Mouse (Mus musculus) ES-E14 (cell line): Measurements from ENCODE around the gene Szt2. TPM values are rescaled to one million over a fixed set of nuclear protein-coding genes. Genes with fewer than 3 reads are reported as not detected.
A peak's percentile ranks its signal among the peaks of the same experiment; 100 is the strongest.

Source experiments
- DNase-seq: peaks from one replicate; pipeline ENCODE4 v3.0.0-alpha.2; 2013; ENCODE audit warnings: low read depth, low spot score
- H3K27ac ChIP-seq: 2 replicates; pipeline ENCODE4 v1.5.1; 2012; ENCODE audit warnings: low read depth, mild to moderate bottlenecking, low read length, moderate library complexity, mixed read lengths; ENCODE audit not compliant: poor library complexity, insufficient read depth, severe bottlenecking
- H3K36me3 ChIP-seq: 2 replicates; pipeline ENCODE4 v1.6.1; 2012; ENCODE audit warnings: mild to moderate bottlenecking, low read length, moderate library complexity, mixed read lengths; ENCODE audit not compliant: control insufficient read depth, poor library complexity, insufficient read depth, severe bottlenecking
- H3K4me1 ChIP-seq, 2 experiments: fragments of 150-350 bp in 1 of 2; sonication (generic) in 1 of 2; 2 replicates each; pipeline ENCODE4 v1.6.1; 2012; ENCODE audit warnings: low read length in 2 of 2, mild to moderate bottlenecking in 1 of 2, mixed read lengths in 1 of 2; ENCODE audit not compliant: control insufficient read depth in 2 of 2, insufficient read depth in 2 of 2, poor library complexity in 1 of 2
- H3K4me3 ChIP-seq, 2 experiments: fragments of 150-350 bp in 1 of 2; sonication (generic) in 1 of 2; 2 replicates each; pipeline ENCODE4 v1.5.1; 2012; ENCODE audit warnings: low read length in 2 of 2, low read depth in 1 of 2, mild to moderate bottlenecking in 1 of 2, mixed read lengths in 1 of 2; ENCODE audit not compliant: insufficient read depth in 1 of 2, poor library complexity in 1 of 2, severe bottlenecking in 1 of 2
- H3K9ac ChIP-seq: 2 replicates; pipeline ENCODE4 v1.6.1; 2012; ENCODE audit warnings: low read depth, mild to moderate bottlenecking, low read length, mixed read lengths; ENCODE audit not compliant: poor library complexity, insufficient read depth, severe bottlenecking
- H3K9me3 ChIP-seq: fragments of 150-350 bp; sonication (generic); 2 replicates; pipeline ENCODE4 v1.6.1; 2012; ENCODE audit warnings: low read depth, mild to moderate bottlenecking, low read length; ENCODE audit not compliant: control insufficient read depth, insufficient read depth
- CHD2 ChIP-seq: IDR thresholded peaks from 2 replicates; pipeline ENCODE4 v1.6.1; 2014; ENCODE audit warnings: mild to moderate bottlenecking, low read depth, low read length, inconsistent platforms
- HCFC1 ChIP-seq: IDR thresholded peaks from 2 replicates; pipeline ENCODE4 v1.6.1; 2012; ENCODE audit warnings: low read length, inconsistent platforms, borderline replicate concordance; ENCODE audit not compliant: insufficient read depth
- MAFK ChIP-seq: IDR thresholded peaks from 2 replicates; pipeline ENCODE4 v1.6.1; 2014; ENCODE audit warnings: mild to moderate bottlenecking, low read depth, low read length, inconsistent platforms; ENCODE audit not compliant: insufficient read depth
- ZC3H11A ChIP-seq: IDR thresholded peaks from 2 replicates; pipeline ENCODE4 v1.6.1; 2012; ENCODE audit warnings: low read depth, mild to moderate bottlenecking, inconsistent platforms, low read length, borderline replicate concordance
- ZNF384 ChIP-seq: IDR thresholded peaks from 2 replicates; pipeline ENCODE4 v1.6.1; 2012; ENCODE audit warnings: low read depth, low read length, inconsistent platforms
- in situ Hi-C, 2 experiments: fragments of 600-800 bp; cut with MboI; formaldehyde crosslinking; loops; one replicate each; pipeline ENCODE4 v1.15.1; 2025; ENCODE audit warnings: low sequenced_read_pairs in 2 of 2, inconsistent platforms in 1 of 2; ENCODE audit not compliant: unreplicated experiment in 2 of 2
- total RNA-seq: library from RNA; depleted of rRNA; stranded (reverse); fragments of 300-350 nt; gene quantifications from 2 replicates; pipeline ENCODE4 v1.2.3, GENCODE M21; 2012; rRNA removed

The Szt2 gene
- total RNA-seq, 1 experiment: 17.4 TPM

GRCm38 (mm10) chr4:118319706-118320344 lies 89.2 kb downstream of the Szt2 start:
- Histone ChIP-seq H3K36me3 (no peaks in the 10 kb centered on the region), H3K9me3 (no peaks in the 10 kb centered on the region), H3K4me3 (no peak overlapping the region), H3K9ac (no peak overlapping the region), H3K4me1 (0 out of 4 replicates have a peak, but pooled peaks cover 0 to 2% of the 10 kb centered on the region in 2 experiments), H3K27ac (no peak overlapping the region)
- in situ Hi-C loops: no loop called here
- TF ChIP-seq MAFK (no peak), HCFC1 (no peak), CHD2 (no peak)
- no peak for DNase-seq

DNA sequence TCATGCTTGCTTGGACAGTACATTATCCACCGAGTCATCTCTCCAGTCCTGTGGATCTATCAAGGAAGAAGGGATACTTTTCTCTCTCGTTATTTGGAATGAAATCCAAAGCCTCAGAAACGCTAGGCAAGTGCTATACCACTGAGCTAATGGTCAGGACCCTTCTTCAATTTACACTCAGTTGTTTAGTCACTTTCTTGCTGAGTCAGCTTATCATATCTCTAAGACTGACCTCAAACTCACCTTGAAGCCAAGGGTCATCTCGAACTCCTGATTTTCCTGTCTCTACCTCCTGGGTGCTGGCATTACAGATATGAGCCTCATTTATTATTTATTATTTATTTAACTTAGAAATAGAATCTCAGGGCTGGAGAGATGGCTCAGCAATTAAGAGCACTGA lies 92.4 kb downstream of the Szt2 start:
- Histone ChIP-seq H3K27ac (no peak overlapping the region), H3K9me3 (no peaks in the 10 kb centered on the region), H3K4me3 (no peak overlapping the region), H3K4me1 (0 out of 4 replicates have a peak, but pooled peaks cover 0 to 2% of the 10 kb centered on the region in 2 experiments), H3K36me3 (no peaks in the 10 kb centered on the region), H3K9ac (no peak overlapping the region)
- TF ChIP-seq MAFK: peak; percentile 90
- no peak for TF ChIP-seq HCFC1
- no peak for DNase-seq
- in situ Hi-C loops: no loop called here

GRCm38 (mm10) chr4:118315286-118315685 lies 93.8 kb downstream of the Szt2 start:
- H3K9ac ChIP-seq: no peak overlapping the region
- in situ Hi-C loops: no loop called here
- H3K9me3 ChIP-seq: no peaks in the 10 kb centered on the region
- no peak overlapping the region for H3K4me3 ChIP-seq
- DNase-seq: no peak
- no peak overlapping the region for H3K27ac ChIP-seq
- no peak for TF ChIP-seq HCFC1
- no peak for TF ChIP-seq ZNF384
- TF ChIP-seq MAFK: no peak
- no peak for TF ChIP-seq CHD2
- no peak for TF ChIP-seq ZC3H11A
- H3K4me1 ChIP-seq: 0 out of 4 replicates have a peak, but pooled peaks cover 0 to 2% of the 10 kb centered on the region in 2 experiments
- H3K36me3 ChIP-seq: no peaks in the 10 kb centered on the region

Other genes starting within 250 kb of the Szt2 start
- 50.2 and 57.2 TPM in 2 replicates for gene Kdm4a, start 229.2 kb downstream of the Szt2 start, total RNA-seq
- gene Ptprf, start 117.9 kb downstream of the Szt2 start, total RNA-seq: 226 and 491 TPM in 2 replicates
- 56.5 and 74.1 TPM in 2 replicates for gene Med8, start 64 bp upstream of the Szt2 start, total RNA-seq
- gene Elovl1, start 18.8 kb upstream of the Szt2 start, total RNA-seq: 33.4 and 36.0 TPM in 2 replicates
- gene Cdc20, start 28.1 kb upstream of the Szt2 start, total RNA-seq: 296 and 322 TPM in 2 replicates
- not detected in 2 replicates for gene Mpl, start 48.2 kb upstream of the Szt2 start, total RNA-seq
- gene Tie1, start 80.8 kb upstream of the Szt2 start, total RNA-seq: 1.0 and 1.3 TPM in 2 replicates
- gene 2610528J11Rik, start 117.7 kb upstream of the Szt2 start, total RNA-seq: 3.2 and 8.8 TPM in 2 replicates
- 12.0 and 19.1 TPM in 2 replicates for gene Tmem125, start 134.8 kb upstream of the Szt2 start, total RNA-seq
- gene Cfap57, start 211.5 kb upstream of the Szt2 start, total RNA-seq: 0.16 and 0.18 TPM in 2 replicates
- 165 and 182 TPM in 2 replicates for gene Ebna1bp2, start 211.5 kb upstream of the Szt2 start, total RNA-seq
- not detected in 2 replicates for gene Olfr62, start 249.7 kb upstream of the Szt2 start, total RNA-seq